Mouse (Mus musculus): ENCODE data around the gene Gm49318. TPM values are rescaled to one million over a fixed set of nuclear protein-coding genes. Genes with fewer than 3 reads are reported as not detected.

Gm49318 gene
- polyA plus RNA-seq, 1 experiment = not detected

DNA sequence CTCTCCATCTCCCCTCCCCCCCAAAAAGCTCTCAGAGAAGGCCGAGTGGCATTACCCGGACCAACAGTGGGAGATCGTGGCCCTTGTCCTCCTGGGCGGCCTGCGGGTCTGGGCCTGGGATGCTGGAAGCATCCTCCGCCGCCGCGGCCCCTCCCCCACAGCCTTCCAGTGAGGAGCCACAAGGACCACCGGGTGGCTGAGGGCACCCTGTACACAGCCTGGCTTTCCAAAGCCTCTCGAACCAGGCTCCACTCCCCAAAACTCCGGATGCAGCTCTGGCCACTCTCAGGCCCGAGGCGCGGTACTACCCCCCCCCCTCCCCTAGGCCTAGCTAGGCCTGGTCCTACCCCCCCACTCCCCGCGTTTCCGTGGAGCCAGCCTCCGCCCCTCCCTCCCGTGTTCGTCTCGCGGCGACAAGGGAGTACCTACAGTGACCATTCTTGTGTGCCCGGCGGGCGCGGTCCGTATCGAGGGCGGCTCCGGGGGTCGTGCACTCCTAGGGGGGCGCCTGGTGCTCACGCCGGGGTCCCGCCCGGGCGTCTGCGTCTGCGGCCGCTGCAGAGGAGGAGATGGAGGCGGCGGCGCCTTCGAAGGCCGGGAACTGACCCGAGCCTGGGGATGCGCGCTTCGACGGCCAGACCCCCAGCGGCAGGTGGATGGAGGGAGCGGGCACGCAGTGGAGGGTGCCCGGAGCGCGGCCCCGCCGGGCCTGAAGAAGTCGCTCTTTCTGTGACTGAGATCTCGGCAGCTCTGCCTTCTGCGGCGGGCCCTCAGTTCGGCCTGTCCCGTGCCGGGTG is 19.7 kb downstream of the Gm49318 start:
- peaks cover 30% of the 10 kb centered on the region for H3K4me1 ChIP-seq (ENCODE audit: control insufficient read depth, insufficient read depth, low read length)
- H3K27ac ChIP-seq (ENCODE audit: insufficient read depth, low read depth, low read length) = peak overlapping the region; percentile 94
- peak overlapping the region; percentile 98 for H3K4me3 ChIP-seq (ENCODE audit: insufficient read depth, low read depth, low read length)
- TF ChIP-seq CTCF (IDR thresholded peaks at IDR 0.05; ENCODE audit: insufficient read depth, low read depth, low read length) = no peak
- no peak for TF ChIP-seq POLR2A (IDR thresholded peaks at IDR 0.05; ENCODE audit: insufficient read depth, low read depth, low read length)
- under 1% methylated on average over 64 of the region's 67 CpGs for WGBS

DNA sequence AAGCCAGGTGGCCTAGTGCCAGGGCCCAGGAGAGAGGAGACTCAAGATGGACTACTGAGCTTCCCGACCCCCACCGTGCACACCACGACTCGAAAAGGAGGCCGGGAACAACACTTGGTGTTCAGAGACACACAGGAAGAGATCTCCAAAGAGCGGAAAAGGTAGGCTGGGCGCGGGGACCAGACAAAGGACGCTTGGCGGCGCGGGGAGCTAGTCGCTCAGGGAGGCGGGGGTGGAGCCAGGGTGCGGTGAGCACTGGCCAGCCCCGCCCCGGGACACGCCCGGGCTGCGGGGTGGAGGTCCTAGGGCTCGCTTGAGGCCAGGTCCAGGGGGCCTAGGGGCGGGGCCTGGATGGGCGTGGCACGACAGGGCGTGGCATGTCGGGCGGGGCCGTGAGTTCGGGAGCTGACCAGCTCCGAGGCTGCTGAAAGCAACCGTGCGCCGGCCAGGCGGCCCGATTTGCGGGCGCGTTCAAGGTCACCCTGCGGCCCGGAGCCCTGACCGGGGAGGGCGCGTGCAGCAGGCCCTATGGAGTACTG is 20.6 kb downstream of the Gm49318 start:
- Histone ChIP-seq H3K27ac (ENCODE audit: insufficient read depth, low read depth, low read length) (peak overlapping the region; percentile 71), H3K4me1 (ENCODE audit: control insufficient read depth, insufficient read depth, low read length) (peaks cover 30% of the 10 kb centered on the region), H3K4me3 (ENCODE audit: insufficient read depth, low read depth, low read length) (peak overlapping the region; percentile 98)
- TF ChIP-seq CTCF (IDR thresholded peaks at IDR 0.05; ENCODE audit: insufficient read depth, low read depth, low read length) (no peak), POLR2A (IDR thresholded peaks at IDR 0.05; ENCODE audit: insufficient read depth, low read depth, low read length) (0 out of 2 replicates have a peak, but pooled peaks have one; percentile 12)
- WGBS = under 1% methylated on average over 43 of the region's 43 CpGs

- Histone ChIP-seq H3K4me3 (ENCODE audit: insufficient read depth, low read depth, low read length) (peak overlapping the region; percentile 98), H3K4me1 (ENCODE audit: control insufficient read depth, insufficient read depth, low read length) (peaks cover 30% of the 10 kb centered on the region), H3K27ac (ENCODE audit: insufficient read depth, low read depth, low read length) (no peak overlapping the region)
- 16% methylated on average over 4 of the region's 4 CpGs for WGBS
- TF ChIP-seq CTCF (IDR thresholded peaks at IDR 0.05; ENCODE audit: insufficient read depth, low read depth, low read length) (no peak), POLR2A (IDR thresholded peaks at IDR 0.05; ENCODE audit: insufficient read depth, low read depth, low read length) (no peak)
Measured at GRCm38 (mm10) chr9:22049721-22050270, 21.3 kb downstream of the Gm49318 start.

DNA sequence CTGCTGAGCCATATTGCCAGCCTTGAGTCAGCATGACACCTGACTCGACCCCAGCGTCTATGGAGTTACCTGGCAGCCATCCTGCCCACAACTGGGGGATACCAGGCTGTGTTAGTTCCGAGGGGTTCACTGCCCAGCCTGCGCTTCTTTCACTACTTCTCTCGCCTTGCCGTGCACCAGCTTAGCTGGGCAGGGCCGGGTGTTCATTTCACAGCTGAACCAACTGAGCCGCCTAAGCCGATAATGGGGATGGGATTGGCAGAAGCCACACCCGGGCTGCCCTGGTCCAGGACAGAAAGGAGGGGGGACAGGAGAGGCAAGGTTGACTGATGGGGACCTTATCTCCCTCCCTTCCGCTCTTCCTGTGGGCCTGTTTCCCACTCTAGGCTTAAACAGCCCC is 21.7 kb downstream of the Gm49318 start:
- TF ChIP-seq POLR2A (IDR thresholded peaks at IDR 0.05; ENCODE audit: insufficient read depth, low read depth, low read length) (no peak), CTCF (IDR thresholded peaks at IDR 0.05; ENCODE audit: insufficient read depth, low read depth, low read length) (0 out of 2 replicates have a peak, but pooled peaks have one; percentile 4)
- H3K27ac ChIP-seq (ENCODE audit: insufficient read depth, low read depth, low read length) = no peak overlapping the region
- WGBS = 28% methylated on average over 11 of the region's 11 CpGs
- H3K4me3 ChIP-seq (ENCODE audit: insufficient read depth, low read depth, low read length) = peak overlapping the region; percentile 98
- peaks cover 25% of the 10 kb centered on the region for H3K4me1 ChIP-seq (ENCODE audit: control insufficient read depth, insufficient read depth, low read length)

DNA sequence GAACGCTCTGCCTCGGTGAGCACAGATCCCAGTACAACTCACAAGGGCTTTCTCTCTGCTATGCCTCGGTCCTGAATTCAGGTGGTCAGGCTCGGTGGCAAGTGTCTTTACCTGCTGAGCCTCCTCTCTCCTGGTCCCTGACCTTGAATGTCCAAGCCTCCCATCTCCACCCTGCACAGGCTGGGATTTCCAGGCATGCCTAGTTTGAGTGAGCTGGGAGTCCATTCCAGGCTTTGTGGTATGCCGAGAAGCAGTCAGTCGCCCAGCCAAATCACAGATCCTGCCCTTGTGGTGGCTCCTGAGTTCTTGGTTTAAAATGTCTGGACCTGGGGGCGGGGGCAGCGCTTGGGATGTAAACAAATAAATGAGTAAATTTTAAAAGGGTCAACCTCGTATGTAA is 23.7 kb downstream of the Gm49318 start:
- Histone ChIP-seq H3K27ac (ENCODE audit: insufficient read depth, low read depth, low read length) (no peak overlapping the region), H3K4me3 (ENCODE audit: insufficient read depth, low read depth, low read length) (peak overlapping the region; percentile 32; the same call in 1 of the 2 replicates)
- WGBS = 33% methylated on average over 9 of the region's 9 CpGs

GRCm38 (mm10) chr9:22041832-22042231 is 29.2 kb downstream of the Gm49318 start:
- 46% methylated on average over 2 of the region's 2 CpGs for WGBS
- TF ChIP-seq CTCF (IDR thresholded peaks at IDR 0.05; ENCODE audit: insufficient read depth, low read depth, low read length) = no peak
- Histone ChIP-seq H3K4me1 (ENCODE audit: control insufficient read depth, insufficient read depth, low read length) (peaks cover 19% of the 10 kb centered on the region), H3K4me3 (ENCODE audit: insufficient read depth, low read depth, low read length) (no peak overlapping the region), H3K27ac (ENCODE audit: insufficient read depth, low read depth, low read length) (peak overlapping the region; percentile 69)

More for the DNA sequence above, 23.7 kb downstream of the Gm49318 start:
- no peak for TF ChIP-seq POLR2A (IDR thresholded peaks at IDR 0.05; ENCODE audit: insufficient read depth, low read depth, low read length)
- no peak for TF ChIP-seq CTCF (IDR thresholded peaks at IDR 0.05; ENCODE audit: insufficient read depth, low read depth, low read length)
- H3K4me1 ChIP-seq (ENCODE audit: control insufficient read depth, insufficient read depth, low read length) = peaks cover 28% of the 10 kb centered on the region

DNA sequence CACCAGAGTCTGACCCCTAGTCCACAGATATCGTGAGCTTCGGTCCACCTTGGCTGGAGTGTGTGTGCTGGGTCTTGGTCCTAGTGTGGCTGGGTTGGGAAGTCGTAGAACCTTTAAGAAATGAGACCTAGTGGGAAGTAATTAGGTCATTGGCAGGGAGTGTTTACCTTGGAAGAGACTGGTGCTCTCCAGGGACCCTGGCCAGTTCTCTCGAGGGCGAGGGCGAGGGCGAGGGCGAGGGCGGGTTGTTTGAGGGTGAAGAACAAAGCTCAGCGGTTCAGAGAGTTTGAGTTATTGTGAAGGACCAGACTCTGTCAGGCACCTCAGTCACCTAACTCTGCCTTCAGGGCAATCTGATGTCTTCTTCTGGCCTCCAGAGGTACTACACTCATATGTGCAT is 33.2 kb downstream of the Gm49318 start:
- WGBS = 71% methylated on average over 10 of the region's 10 CpGs
- 0 out of 2 replicates have a peak overlapping the region, but pooled peaks have one; percentile 24 for H3K27ac ChIP-seq (ENCODE audit: insufficient read depth, low read depth, low read length)
- no peak overlapping the region for H3K4me3 ChIP-seq (ENCODE audit: insufficient read depth, low read depth, low read length)
- H3K4me1 ChIP-seq (ENCODE audit: control insufficient read depth, insufficient read depth, low read length) = peaks cover 35% of the 10 kb centered on the region
- TF ChIP-seq CTCF (IDR thresholded peaks at IDR 0.05; ENCODE audit: insufficient read depth, low read depth, low read length) = no peak
- no peak for TF ChIP-seq POLR2A (IDR thresholded peaks at IDR 0.05; ENCODE audit: insufficient read depth, low read depth, low read length)

GRCm38 (mm10) chr9:22035300-22036044 is 35.6 kb downstream of the Gm49318 start:
- H3K27ac ChIP-seq (ENCODE audit: insufficient read depth, low read depth, low read length) = no peak overlapping the region
- WGBS = 43% methylated on average over 6 of the region's 6 CpGs
- TF ChIP-seq CTCF (IDR thresholded peaks at IDR 0.05; ENCODE audit: insufficient read depth, low read depth, low read length) (no peak), POLR2A (IDR thresholded peaks at IDR 0.05; ENCODE audit: insufficient read depth, low read depth, low read length) (no peak)

More at GRCm38 (mm10) chr9:22035300-22036044, 35.6 kb downstream of the Gm49318 start:
- Histone ChIP-seq H3K4me1 (ENCODE audit: control insufficient read depth, insufficient read depth, low read length) (peaks cover 39% of the 10 kb centered on the region), H3K4me3 (ENCODE audit: insufficient read depth, low read depth, low read length) (no peak overlapping the region)

Data from olfactory bulb, adult 2 months (tissue).